Mouse (Mus musculus) MEL (cell line): Measurements from ENCODE around the gene Mosmo. TPM values are rescaled to one million over a fixed set of nuclear protein-coding genes. Genes with fewer than 3 reads are reported as not detected.

ENCODE experiments used
- DNase-seq: peaks from one replicate; pipeline ENCODE4 v3.0.0; 2011; ENCODE audit warnings: low read depth, low spot score
- H3K27ac ChIP-seq: 2 replicates; pipeline ENCODE4 v1.5.1; 2012; ENCODE audit warnings: low read depth, mild to moderate bottlenecking, control low read depth, low read length, moderate library complexity; ENCODE audit not compliant: control insufficient read depth
- H3K27me3 ChIP-seq, 2 experiments: fragments of 150-350 bp in 1 of 2; sonication (generic) in 1 of 2; 2 replicates each; pipeline ENCODE4 v1.6.1; 2012; ENCODE audit warnings: low read length in 2 of 2, mild to moderate bottlenecking in 2 of 2, improper control_type of control experiment in 1 of 2, moderate library complexity in 1 of 2; ENCODE audit not compliant: insufficient read depth in 2 of 2, control insufficient read depth in 1 of 2
- H3K36me3 ChIP-seq, 2 experiments: 2 replicates each; pipeline ENCODE4 v1.6.1; 2012 to 2014; ENCODE audit warnings: low read length in 2 of 2, improper control_type of control experiment in 1 of 2, inconsistent platforms in 1 of 2, mild to moderate bottlenecking in 1 of 2; ENCODE audit not compliant: insufficient read depth in 2 of 2, control insufficient read depth in 1 of 2
- H3K4me1 ChIP-seq, 2 experiments: fragments of 150-350 bp in 1 of 2; sonication (generic) in 1 of 2; 2 replicates each; pipeline ENCODE4 v1.6.1; 2012; ENCODE audit warnings: low read length in 2 of 2, improper control_type of control experiment in 1 of 2, mild to moderate bottlenecking in 1 of 2; ENCODE audit not compliant: insufficient read depth in 2 of 2, control insufficient read depth in 1 of 2
- H3K4me3 ChIP-seq, 2 experiments: fragments of 150-350 bp in 1 of 2; sonication (generic) in 1 of 2; 2 replicates each; pipeline ENCODE4 v1.5.1; 2012; ENCODE audit warnings: low read depth in 2 of 2, low read length in 2 of 2, mild to moderate bottlenecking in 2 of 2, moderate library complexity in 2 of 2, control low read depth in 1 of 2, improper control_type of control experiment in 1 of 2; ENCODE audit not compliant: control insufficient read depth in 1 of 2, insufficient read depth in 1 of 2
- H3K79me2 ChIP-seq: 2 replicates; pipeline ENCODE4 v1.6.1; 2012; ENCODE audit warnings: mild to moderate bottlenecking, low read length, moderate library complexity; ENCODE audit not compliant: control insufficient read depth, poor library complexity, insufficient read depth
- H3K9ac ChIP-seq: 2 replicates; pipeline ENCODE4 v1.6.1; 2012; ENCODE audit warnings: low read depth, mild to moderate bottlenecking, control low read depth, low read length, moderate library complexity; ENCODE audit not compliant: control insufficient read depth, poor library complexity, severe bottlenecking
- H3K9me3 ChIP-seq: fragments of 150-350 bp; sonication (generic); replicated peaks from 2 replicates; pipeline ENCODE4 v1.6.1; 2012; ENCODE audit warnings: mild to moderate bottlenecking, low read length, improper control_type of control experiment, moderate library complexity; ENCODE audit not compliant: insufficient read depth
- EP300 ChIP-seq, 2 experiments: IDR thresholded peaks; 2 replicates each; pipeline ENCODE4 v1.6.1; 2011; ENCODE audit warnings: improper control_type of control experiment in 2 of 2, low read length in 2 of 2, low read depth in 1 of 2, mild to moderate bottlenecking in 1 of 2
- MAX ChIP-seq: IDR thresholded peaks from 2 replicates; pipeline ENCODE4 v1.6.1; 2011; ENCODE audit warnings: low read length, improper control_type of control experiment
- MAZ ChIP-seq: IDR thresholded peaks from 2 replicates; pipeline ENCODE4 v1.6.1; 2012; ENCODE audit warnings: low read depth, mild to moderate bottlenecking, inconsistent platforms, low read length, improper control_type of control experiment
- MXI1 ChIP-seq: IDR thresholded peaks from 2 replicates; pipeline ENCODE4 v1.6.1; 2011; ENCODE audit warnings: mild to moderate bottlenecking, low read depth, low read length, improper control_type of control experiment
- POLR2AphosphoS5 ChIP-seq: IDR thresholded peaks from 2 replicates; pipeline ENCODE4 v1.6.1; 2012; ENCODE audit warnings: low read depth, borderline replicate concordance, mild to moderate bottlenecking, inconsistent platforms, low read length, moderate library complexity, mixed read lengths
- RCOR1 ChIP-seq: IDR thresholded peaks from 2 replicates; pipeline ENCODE4 v1.6.1; 2012; ENCODE audit warnings: low read depth, mild to moderate bottlenecking, inconsistent platforms, low read length, improper control_type of control experiment
- USF1 ChIP-seq: IDR thresholded peaks from 2 replicates; pipeline ENCODE4 v1.6.1; 2014; ENCODE audit warnings: low read depth, mild to moderate bottlenecking, inconsistent platforms, low read length, improper control_type of control experiment, moderate library complexity
- ZC3H11A ChIP-seq: IDR thresholded peaks from 2 replicates; pipeline ENCODE4 v1.6.1; 2012; ENCODE audit warnings: low read depth, mild to moderate bottlenecking, inconsistent platforms, low read length, improper control_type of control experiment
- polyA plus RNA-seq, 2 experiments: library from polyadenylated mRNA; stranded (reverse) in 1 of 2; unstranded in 1 of 2; fragments of >175 nt in 1 of 2; fragments of >200 nt in 1 of 2; gene quantifications; 2 replicates each; pipeline versions ENCODE4 v1.2.1 to v1.2.4; 2012; ENCODE audit warnings: low replicate concordance in 2 of 2, low read depth in 1 of 2; ENCODE audit not compliant: insufficient read length in 2 of 2, insufficient read depth in 1 of 2, missing spikeins in 1 of 2
- total RNA-seq: library from RNA; depleted of rRNA; stranded (reverse); fragments of 300-350 nt; gene quantifications from 2 replicates; pipeline ENCODE4 v1.2.3, GENCODE M21; 2012; rRNA removed

Mosmo gene
- total and polyA plus RNA-seq, 3 experiments: 20.0 to 30.0 (median 23.5) TPM

DNA sequence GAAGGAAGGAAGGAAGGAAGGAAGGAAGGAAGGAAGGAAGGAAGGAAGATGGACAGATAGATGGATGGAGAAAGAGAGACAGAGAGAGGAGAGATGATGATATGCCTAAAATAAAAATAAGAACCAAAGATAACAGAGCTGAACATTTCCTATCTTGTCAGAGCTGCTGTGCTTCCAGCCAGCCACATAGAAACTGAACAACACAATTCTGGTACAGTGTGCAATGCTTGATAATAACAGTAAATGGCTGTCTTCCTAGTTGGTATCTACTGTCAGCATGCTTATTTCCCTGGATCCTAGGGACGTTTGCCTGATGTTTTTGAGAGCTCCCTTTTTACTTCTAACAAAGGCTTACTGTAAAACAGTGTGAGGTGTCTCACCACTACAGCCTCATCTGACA lies 94.0 kb downstream of the Mosmo start:
- Histone ChIP-seq H3K4me1 (no peaks in the 10 kb centered on the region), H3K27ac (no peak overlapping the region), H3K79me2 (no peaks in the 10 kb centered on the region), H3K9me3 (no peaks in the 10 kb centered on the region)
- TF ChIP-seq ZC3H11A (no peak), EP300 (IDR thresholded peaks at IDR 0.05; ENCODE audit: low read depth in 1 of 2, low read length in 2 of 2) (peak in 1 of 2 experiments; percentile 24; a peak in 1 of 4 replicates)
- TF ChIP-seq, all 39 proteins: peak for 1
- no peak for DNase-seq
- no peak overlapping the region for H3K4me3 ChIP-seq
- H3K9ac ChIP-seq: no peak overlapping the region
- peaks cover 0 to 12% of the 10 kb centered on the region in 2 experiments for H3K27me3 ChIP-seq
- H3K36me3 ChIP-seq: no peaks in the 10 kb centered on the region

DNA sequence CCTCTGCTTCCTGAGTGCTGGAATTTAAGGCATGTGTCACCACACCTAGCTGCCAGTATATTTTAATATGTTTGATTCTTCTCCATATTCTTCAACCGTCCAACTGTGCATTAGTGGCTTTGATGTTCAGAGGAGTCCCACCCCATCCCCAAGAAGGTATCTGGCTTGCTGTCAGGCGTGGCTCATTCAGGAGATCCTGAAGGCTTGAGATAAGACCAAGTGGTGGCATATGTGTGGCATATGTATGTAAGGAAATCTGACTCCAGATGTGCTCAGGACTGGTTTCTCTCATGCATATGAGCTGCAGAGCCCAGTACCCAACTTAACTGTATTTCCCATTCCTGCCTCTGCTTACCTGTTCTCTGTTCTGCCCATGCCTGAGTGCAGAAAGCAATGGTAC lies 100.6 kb downstream of the Mosmo start:
- TF ChIP-seq RCOR1 (no peak), MAZ (no peak), USF1 (no peak), POLR2AphosphoS5 (no peak), MAX (no peak), MXI1 (no peak)
- no peaks in the 10 kb centered on the region for H3K79me2 ChIP-seq
- H3K27me3 ChIP-seq: peaks cover 4 to 18% of the 10 kb centered on the region in 2 experiments; a peak in 3 of 4 replicates
- H3K27ac ChIP-seq: no peak overlapping the region
- H3K4me3 ChIP-seq: no peak overlapping the region
- no peaks in the 10 kb centered on the region for H3K9me3 ChIP-seq
- H3K9ac ChIP-seq: no peak overlapping the region
- H3K4me1 ChIP-seq: no peaks in the 10 kb centered on the region
- H3K36me3 ChIP-seq: no peaks in the 10 kb centered on the region
- no peak for DNase-seq

Other genes starting within 250 kb of the Mosmo start
- 229 and 244 TPM in 2 replicates for gene Uqcrc2, start 42.4 kb upstream of the Mosmo start, total RNA-seq
- gene Uqcrc2, start 42.4 kb upstream of the Mosmo start, polyA plus RNA-seq: 100 to 1,000 TPM; 338 to 659 TPM
- 0.92 TPM in 2 replicates for gene Pdzd9, start 7.3 kb upstream of the Mosmo start, total RNA-seq
- under 1 TPM in 1 of 2 experiments, not detected in 1; 0.31 TPM for gene Pdzd9, start 7.3 kb upstream of the Mosmo start, polyA plus RNA-seq
- gene Vwa3a, start 61.7 kb downstream of the Mosmo start, total RNA-seq: not detected in 2 replicates
- gene Vwa3a, start 61.7 kb downstream of the Mosmo start, polyA plus RNA-seq: not detected
- gene Gm5737, start 134.7 kb downstream of the Mosmo start, total RNA-seq: not detected in 2 replicates
- gene Gm5737, start 134.7 kb downstream of the Mosmo start, polyA plus RNA-seq: not detected
- gene Eef2k, start 165.2 kb downstream of the Mosmo start, total RNA-seq: 56.1 and 69.2 TPM in 2 replicates
- gene Eef2k, start 165.2 kb downstream of the Mosmo start, polyA plus RNA-seq: 10 to 100 TPM in 1 of 2 experiments, not detected in 1; 56.2 TPM
- gene Polr3e, start 240.1 kb downstream of the Mosmo start, total RNA-seq: 39.1 and 39.4 TPM in 2 replicates
- 10 to 100 TPM in 1 of 2 experiments, not detected in 1; 50.1 TPM for gene Polr3e, start 240.1 kb downstream of the Mosmo start, polyA plus RNA-seq